Mouse (Mus musculus): ENCODE measurements around the gene Omp.

Omp gene

GRCm38 (mm10) chr7:98164999-98165528, 19.8 kb upstream of the Omp start:
- peak; percentile 59 for DNase-seq

GRCm38 (mm10) chr7:98164382-98164998, 19.2 kb upstream of the Omp start:
- DNase-seq = no peak

- no peak for DNase-seq
Observed at GRCm38 (mm10) chr7:98163700-98164099, 18.4 kb upstream of the Omp start.

- no peak for DNase-seq
Observed at GRCm38 (mm10) chr7:98162239-98162638, 16.9 kb upstream of the Omp start.

GRCm38 (mm10) chr7:98160041-98160740, 14.9 kb upstream of the Omp start:
- no peak for DNase-seq

DNA sequence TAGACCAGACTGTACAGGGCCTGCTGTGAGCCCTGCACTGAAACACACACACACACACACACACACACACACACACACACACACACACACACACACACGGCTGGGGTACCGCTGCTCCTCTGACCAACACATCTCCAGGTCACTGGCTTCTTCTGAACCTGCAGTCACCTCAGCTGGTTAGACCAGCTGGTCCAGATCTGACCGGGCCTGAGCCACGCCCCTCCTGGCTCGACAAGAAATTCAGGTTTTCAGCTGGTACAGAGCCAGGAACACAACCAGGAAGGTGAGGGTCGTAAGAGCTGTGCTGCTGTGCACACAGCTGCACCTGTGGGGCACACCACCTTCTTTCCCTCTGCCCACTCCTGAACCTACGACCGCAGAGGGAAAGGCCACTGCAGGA, 13.2 kb upstream of the Omp start:
- no peak for DNase-seq

DNA sequence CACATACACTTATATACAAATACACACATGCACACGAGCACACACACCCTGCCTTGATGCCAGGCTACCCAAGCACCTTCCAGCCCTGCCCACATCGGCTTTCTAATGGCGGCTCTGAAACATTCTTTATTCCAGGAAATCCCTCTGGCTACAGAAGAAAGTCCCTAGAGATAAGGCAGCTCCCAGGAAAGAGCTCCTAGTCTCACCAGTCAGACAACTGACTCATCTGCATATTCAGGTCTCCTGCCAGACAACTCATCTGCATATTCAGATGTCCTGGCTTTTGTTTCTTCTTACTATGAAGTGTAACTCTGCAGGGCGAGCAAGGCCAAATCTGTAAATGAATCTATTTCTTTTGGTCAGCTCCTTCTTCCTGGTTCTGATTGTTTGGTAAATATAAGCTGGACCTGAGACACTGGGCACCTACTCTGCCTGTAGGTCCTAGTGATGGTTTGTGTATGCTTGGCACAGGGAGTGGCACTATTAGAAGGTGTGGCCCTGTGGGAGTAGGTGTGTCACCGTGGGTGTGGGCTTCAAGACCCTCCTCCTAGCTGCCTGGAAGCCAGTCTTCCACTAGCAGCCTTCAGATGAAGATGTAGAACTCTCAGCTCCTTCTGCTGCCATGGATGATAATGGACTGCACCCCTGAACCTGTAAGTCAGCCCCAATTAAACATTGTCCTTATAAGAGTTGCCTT, 12.5 kb upstream of the Omp start:
- DNase-seq = no peak

- no peak for DNase-seq
Observed at GRCm38 (mm10) chr7:98156280-98156665, 11.0 kb upstream of the Omp start.

DNA sequence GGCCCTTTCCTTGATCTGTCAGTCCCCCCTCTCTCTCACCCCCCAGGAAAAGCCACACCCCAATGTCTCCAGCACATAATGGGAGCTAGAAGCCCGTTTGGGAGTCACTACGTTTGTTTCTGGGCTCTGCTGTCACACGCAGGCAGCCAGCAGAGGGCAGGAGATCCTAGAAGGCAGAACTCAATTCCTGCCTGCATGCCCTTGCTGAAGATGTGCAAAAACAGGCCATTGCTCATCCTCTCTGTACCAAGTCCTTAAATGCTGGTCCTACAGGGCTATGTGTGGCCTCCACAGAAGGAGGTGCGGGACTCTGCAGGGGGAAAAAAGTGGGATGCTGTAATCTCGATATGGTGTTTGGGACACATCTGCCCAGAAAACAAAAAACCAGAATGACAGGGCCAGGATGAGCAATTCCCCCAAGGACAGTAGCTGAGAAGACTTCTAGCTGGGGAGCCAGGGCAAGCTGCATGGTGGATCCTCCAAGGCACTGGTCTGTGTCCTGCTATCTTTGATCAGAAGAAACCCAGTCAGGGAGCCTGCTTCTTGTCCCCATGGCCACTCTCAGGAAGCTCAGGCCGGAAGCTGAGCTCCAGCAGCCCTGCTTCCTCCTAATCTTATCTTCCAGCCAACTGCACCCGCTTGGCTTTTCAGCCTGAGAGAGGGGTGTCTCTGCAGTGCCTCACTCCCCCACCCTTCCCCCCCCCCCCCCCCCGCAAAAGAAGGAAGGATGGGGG, 10.4 kb upstream of the Omp start:
- DNase-seq = peak; percentile 76

DNA sequence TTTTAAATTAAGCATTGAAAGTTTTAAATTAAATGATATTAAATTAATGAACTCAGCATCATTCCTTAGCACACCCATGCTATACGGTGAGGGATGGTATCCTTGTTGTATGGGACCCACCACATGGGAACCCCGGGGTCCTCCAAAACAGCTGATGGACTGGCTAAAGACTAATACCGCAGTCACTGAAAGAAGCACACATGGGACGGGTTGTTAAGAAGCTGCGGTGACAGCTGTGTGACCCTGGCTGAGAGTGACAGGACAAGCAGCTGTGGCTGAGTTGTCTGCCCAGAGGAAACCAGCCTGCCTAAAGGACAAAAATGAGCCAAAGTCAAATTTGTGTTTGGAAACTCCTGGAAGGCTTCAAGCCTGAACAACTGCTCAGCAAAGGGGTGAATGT, 8.6 kb upstream of the Omp start:
- DNase-seq = no peak

GRCm38 (mm10) chr7:98153345-98153744, 8.0 kb upstream of the Omp start:
- no peak for DNase-seq

DNA sequence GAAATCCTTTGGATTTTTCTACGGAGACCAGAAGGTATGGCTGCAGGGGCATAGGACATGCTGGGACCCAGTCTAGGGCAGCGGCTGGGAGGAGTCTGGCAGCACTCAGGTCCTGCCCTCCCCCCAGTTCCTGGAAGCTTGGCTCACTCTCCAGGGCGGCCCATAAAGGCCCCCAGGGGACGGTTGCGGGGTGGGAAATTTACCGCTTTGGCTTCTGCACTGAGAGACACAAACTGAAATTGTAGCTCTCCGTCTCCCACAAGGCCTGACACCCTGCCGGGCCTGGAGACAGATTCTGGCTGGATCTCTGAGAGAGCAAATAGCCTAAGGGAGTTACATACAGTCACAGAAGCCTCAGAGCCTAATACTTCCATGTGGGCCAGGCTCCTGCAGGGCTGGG, 7.1 kb upstream of the Omp start:
- no peak for DNase-seq

DNA sequence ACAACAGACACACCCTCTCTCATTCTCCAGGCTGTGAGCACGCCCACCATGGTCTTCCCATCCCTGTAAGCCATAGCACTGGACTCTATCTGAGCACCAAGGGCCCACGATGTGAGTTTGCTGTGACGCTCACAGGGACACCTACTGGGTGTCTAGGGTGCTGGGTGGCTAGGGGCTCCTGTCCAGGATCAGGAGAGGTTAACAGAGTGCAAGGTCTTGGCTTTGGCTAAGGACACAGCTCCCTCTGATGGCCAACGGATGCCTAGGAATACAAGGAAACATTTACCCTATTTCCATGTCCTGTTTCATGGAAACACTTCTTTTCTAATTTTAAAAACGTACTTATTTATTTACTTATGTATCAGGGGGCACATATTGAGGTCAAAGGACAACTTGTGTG, 5.2 kb upstream of the Omp start:
- DNase-seq = no peak

DNA sequence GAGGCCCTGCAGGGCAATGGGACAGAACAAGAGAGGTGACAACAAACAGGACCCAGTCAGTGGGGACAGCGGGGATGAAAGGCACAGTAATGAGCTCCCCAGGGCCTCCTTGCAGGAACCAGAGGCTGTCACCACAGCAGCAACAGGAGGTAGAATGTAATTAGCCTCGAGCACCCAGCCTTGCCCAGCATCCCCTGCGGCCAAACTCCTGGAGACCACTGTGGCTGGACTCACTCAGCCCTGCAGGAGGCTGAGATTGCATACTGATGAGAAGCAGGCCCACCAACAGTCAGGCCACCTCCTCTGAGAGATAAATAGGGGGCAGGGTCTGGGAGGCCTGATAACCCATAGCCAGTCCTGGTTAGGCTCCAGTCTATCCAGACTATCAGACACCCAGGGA, 4.5 kb upstream of the Omp start:
- DNase-seq = no peak

GRCm38 (mm10) chr7:98148721-98149407, 3.6 kb upstream of the Omp start:
- DNase-seq = no peak

- DNase-seq = no peak
Observed at GRCm38 (mm10) chr7:98147766-98148165, 2.5 kb upstream of the Omp start.

DNA sequence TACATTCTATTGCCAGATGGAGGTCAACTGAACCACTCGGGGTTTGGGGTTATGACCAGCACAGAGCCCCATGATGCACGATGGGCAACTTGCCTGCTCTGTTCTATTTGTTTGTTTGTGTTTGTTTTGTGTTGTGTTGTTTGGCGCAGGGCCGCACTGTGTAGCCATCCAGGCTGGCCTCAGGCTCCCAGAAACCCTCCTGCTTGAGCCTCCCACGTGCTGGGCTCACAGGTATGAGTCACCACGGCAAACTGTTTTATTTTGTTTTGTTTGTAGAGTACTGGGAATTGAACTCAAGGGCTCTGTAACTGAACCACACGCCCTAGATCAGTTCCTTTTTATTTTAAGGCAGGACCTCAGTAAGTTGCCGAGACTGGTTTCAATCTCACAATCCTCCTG, 1.1 kb upstream of the Omp start:
- DNase-seq = no peak

- DNase-seq = no peak
Observed at GRCm38 (mm10) chr7:98145842-98146446, 642 bp upstream of the Omp start.

GRCm38 (mm10) chr7:98142648-98143047, 2.7 kb downstream of the Omp start:
- no peak for DNase-seq

DNA sequence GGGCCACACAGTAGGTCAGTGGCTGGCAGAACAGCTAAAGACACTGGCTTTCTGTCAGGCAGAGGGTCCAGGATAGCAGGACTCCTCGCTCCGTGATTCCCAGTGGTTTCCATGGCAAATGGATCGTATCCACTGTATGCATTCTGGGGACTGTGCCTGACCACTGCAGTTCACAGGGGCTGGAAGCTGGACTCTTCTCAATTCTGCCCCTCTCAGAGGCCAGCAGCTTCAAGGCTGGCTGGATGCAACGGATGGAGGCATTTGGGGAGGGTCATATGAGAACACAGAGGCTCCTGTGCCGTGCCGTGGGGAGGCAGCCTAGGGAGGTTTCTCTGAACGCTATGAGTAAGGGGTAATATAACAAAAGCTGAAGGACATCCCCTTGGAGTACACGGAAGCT, 3.1 kb downstream of the Omp start:
- no peak for DNase-seq

DNA sequence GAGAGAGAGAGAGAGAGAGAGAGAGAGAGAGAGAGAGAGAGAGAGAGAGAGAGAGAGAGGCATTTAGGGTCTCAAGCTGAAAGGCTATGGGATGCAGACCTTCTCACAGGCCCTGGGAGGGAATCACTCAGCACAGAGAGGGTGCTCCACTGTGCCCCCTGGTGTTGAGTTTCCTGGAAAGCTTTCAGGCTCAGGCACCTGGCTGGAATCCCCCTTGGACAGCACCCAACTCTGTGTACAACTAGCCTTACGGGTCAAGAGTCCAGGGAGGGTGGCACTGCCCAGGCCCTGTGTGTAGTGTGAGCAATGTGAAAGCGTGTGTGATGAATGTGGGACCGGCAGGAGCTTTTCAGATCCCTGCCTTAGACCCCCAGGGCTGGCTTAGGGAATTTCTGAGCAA, 4.1 kb downstream of the Omp start:
- DNase-seq = peak; percentile 65

DNA sequence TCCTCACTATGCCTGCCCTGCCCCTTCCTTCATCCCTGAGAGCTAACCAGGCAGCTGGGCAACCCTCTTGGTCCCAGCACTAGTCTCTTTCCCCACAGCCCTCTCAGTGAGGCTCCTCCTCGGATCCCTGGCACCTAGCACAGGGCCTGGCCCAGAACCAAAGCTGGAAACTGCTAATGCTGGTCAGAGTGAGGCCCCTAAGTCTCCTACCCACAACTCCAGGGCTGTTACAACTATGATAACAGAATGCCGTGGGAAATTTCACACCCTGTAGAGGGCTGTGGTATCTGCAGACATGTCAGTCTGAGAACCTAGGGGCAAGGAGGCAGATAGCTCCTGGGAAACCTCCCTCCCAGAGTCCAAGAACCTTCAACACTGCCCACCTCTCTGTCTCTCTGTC, 4.7 kb downstream of the Omp start:
- DNase-seq = no peak

Data from retina, postnatal 1 day (tissue).